Mouse (Mus musculus): ENCODE measurements at regions not wholly inside any gene's neighbourhood (a gene's known extent, or its start where the extent isn't known, plus 50 kb on each side); places are given as distances from the start of the nearest gene placed in this dataset.

- DNase-seq (ENCODE audit: low spot score): no peak
Observed at GRCm38 (mm10) chr17:45240545-45240944, 193.0 kb downstream of the Cdc5l start.

- no peak for DNase-seq (ENCODE audit: low spot score)
Observed at GRCm38 (mm10) chr17:45237246-45237645, 196.3 kb downstream of the Cdc5l start.

GRCm38 (mm10) chr17:45235401-45235800 lies 198.1 kb downstream of the Cdc5l start:
- no peak for DNase-seq (ENCODE audit: low spot score)

- no peak for DNase-seq (ENCODE audit: low spot score)
Observed at GRCm38 (mm10) chr17:45232874-45233273, 200.7 kb downstream of the Cdc5l start.

GRCm38 (mm10) chr17:45227190-45227589 lies 206.3 kb downstream of the Cdc5l start:
- no peak for DNase-seq (ENCODE audit: low spot score)

GRCm38 (mm10) chr17:45226486-45226885 lies 207.1 kb downstream of the Cdc5l start:
- no peak for DNase-seq (ENCODE audit: low spot score)

GRCm38 (mm10) chr17:45221625-45222024 lies 211.9 kb downstream of the Cdc5l start:
- DNase-seq (ENCODE audit: low spot score): no peak

- no peak for DNase-seq (ENCODE audit: low spot score)
Observed at GRCm38 (mm10) chr17:45217126-45217525, 216.4 kb downstream of the Cdc5l start.

GRCm38 (mm10) chr17:45215067-45216049 lies 218.2 kb downstream of the Cdc5l start:
- DNase-seq (ENCODE audit: low spot score): no peak

GRCm38 (mm10) chr17:45210984-45211383 lies 222.6 kb downstream of the Cdc5l start:
- DNase-seq (ENCODE audit: low spot score): no peak

GRCm38 (mm10) chr17:45209387-45209663 lies 224.2 kb downstream of the Cdc5l start:
- DNase-seq (ENCODE audit: low spot score): no peak

GRCm38 (mm10) chr17:45208596-45209386 lies 224.7 kb downstream of the Cdc5l start:
- DNase-seq (ENCODE audit: low spot score): no peak

GRCm38 (mm10) chr17:45195779-45196178 lies 237.8 kb downstream of the Cdc5l start:
- no peak for DNase-seq (ENCODE audit: low spot score)

GRCm38 (mm10) chr17:45194786-45195281 lies 238.7 kb downstream of the Cdc5l start:
- no peak for DNase-seq (ENCODE audit: low spot score)

- no peak for DNase-seq (ENCODE audit: low spot score)
Observed at GRCm38 (mm10) chr17:45193456-45194025, 240.0 kb downstream of the Cdc5l start.

GRCm38 (mm10) chr17:45187402-45187801 lies 246.1 kb downstream of the Cdc5l start:
- DNase-seq (ENCODE audit: low spot score): no peak

- no peak for DNase-seq (ENCODE audit: low spot score)
Observed at GRCm38 (mm10) chr17:45176340-45176739, 257.2 kb downstream of the Cdc5l start.

GRCm38 (mm10) chr17:45169257-45169994 lies 264.1 kb downstream of the Cdc5l start:
- DNase-seq (ENCODE audit: low spot score): no peak
